Mouse (Mus musculus) heart, adult 2 months (tissue): ENCODE measurements at regions not wholly inside any gene's neighbourhood (a gene's known extent, or its start where the extent isn't known, plus 50 kb on each side); places are given as distances from the start of the nearest gene placed in this dataset.

Experiments
- CTCF ChIP-seq: fragments of 200-600 bp; IDR thresholded peaks from 2 replicates; pipeline ENCODE4 v1.8.1; 2022; ENCODE audit warnings: antibody characterized with exemption, mild to moderate bottlenecking, moderate library complexity
- POLR2A ChIP-seq: fragments of 200-500 bp; IDR thresholded peaks from 2 replicates; pipeline ENCODE4 v1.6.1; 2011; ENCODE audit warnings: mild to moderate bottlenecking, low read depth, low read length, control low read depth; ENCODE audit not compliant: insufficient read depth

DNA sequence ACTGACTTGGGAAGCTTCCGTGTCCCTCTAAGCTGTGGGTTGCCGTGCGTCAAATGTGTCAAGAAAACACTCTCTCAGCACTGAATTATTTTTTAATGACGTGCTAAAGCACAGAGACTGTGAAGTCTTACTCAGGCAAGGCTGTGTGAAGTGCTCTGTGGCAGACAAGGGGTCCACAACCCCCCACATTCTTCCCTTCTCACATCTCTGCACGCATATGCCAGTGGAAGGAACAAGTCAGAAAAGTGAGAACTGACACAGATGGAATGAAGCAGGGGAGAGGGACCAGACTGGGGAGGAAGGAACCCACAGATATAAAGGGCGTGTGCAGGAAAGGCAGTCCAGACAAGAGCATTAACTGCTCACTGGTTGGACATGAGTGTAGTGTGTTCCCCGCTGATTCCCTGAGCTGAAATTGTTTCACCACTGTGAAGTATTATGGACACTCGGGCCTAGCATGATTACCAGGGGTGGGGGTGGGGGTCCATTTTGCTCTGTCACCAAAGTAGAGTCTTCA is 279.8 kb downstream of the Trib2 start:
- TF ChIP-seq CTCF (no peak), POLR2A (no peak)
